Comparison of ENCODE assay signal across 8 mouse cellular contexts in genomic region chr11:62076345-62077156, GRCm38 (mm10).
A peak's percentile ranks its signal among the peaks of the same experiment; 100 is the strongest.
DNase-seq lines count a peak whose midpoint lies in the region; ATAC-seq and TF ChIP-seq lines count a peak whose summit lies in the region.

No protein-coding gene starts in this region.

- no peak for TF ChIP-seq CTCF in bone marrow, adult 2 months (IDR thresholded peaks at IDR 0.05; ENCODE audit: control insufficient read depth, insufficient read depth, low read length)
- TF ChIP-seq CTCF in kidney, adult 2 months (conservative IDR thresholded peaks at IDR 0.05; ENCODE audit: insufficient read depth, insufficient read length, low read depth, low read length): no peak

- TF ChIP-seq POLR2A in bone marrow, adult 2 months (IDR thresholded peaks at IDR 0.05; ENCODE audit: borderline replicate concordance, control insufficient read depth, low read depth, low read length): 0 out of 2 replicates have a peak, but pooled peaks have one; percentile 4
- peak; percentile 5 for TF ChIP-seq POLR2A in kidney, adult 2 months (IDR thresholded peaks at IDR 0.05; ENCODE audit: low read depth, low read length)

- H3K27ac ChIP-seq in bone marrow, adult 2 months (ENCODE audit: control insufficient read depth, insufficient read depth, low read depth, low read length, poor library complexity): peak overlapping the region; percentile 43; the same call in 1 of the 2 replicates
- H3K27ac ChIP-seq in embryonic facial prominence, embryonic 14.5 days (replicated peaks; ENCODE audit: low read depth, low read length): peak overlapping the region; percentile 88
- peak overlapping the region; percentile 87 for H3K27ac ChIP-seq in kidney, adult 2 months (ENCODE audit: insufficient read depth, low read depth, low read length)
- H3K27ac ChIP-seq in limb, embryonic 11.5 days (replicated peaks; ENCODE audit: low read depth, low read length): peak overlapping the region; percentile 95
- peak overlapping the region; percentile 90 for H3K27ac ChIP-seq in midbrain, embryonic 14.5 days (replicated peaks; ENCODE audit: low read depth, low read length)

- H3K36me3 ChIP-seq in embryonic facial prominence, embryonic 14.5 days (ENCODE audit: control insufficient read depth, insufficient read depth, low read length): no peaks in the 10 kb centered on the region
- no peaks in the 10 kb centered on the region for H3K36me3 ChIP-seq in kidney, adult 2 months (ENCODE audit: control insufficient read depth, insufficient read depth, low read length)
- no peaks in the 10 kb centered on the region for H3K36me3 ChIP-seq in limb, embryonic 11.5 days (ENCODE audit: control insufficient read depth, insufficient read depth, low read length)
- H3K36me3 ChIP-seq in midbrain, embryonic 14.5 days (ENCODE audit: control insufficient read depth, insufficient read depth, low read length): no peaks in the 10 kb centered on the region

- no peaks in the 10 kb centered on the region; the same call in 1 of the 2 replicates for H3K4me1 ChIP-seq in bone marrow, adult 2 months (ENCODE audit: control insufficient read depth, insufficient read depth, low read length)
- 0 out of 2 replicates have a peak, but pooled peaks cover 5% of the 10 kb centered on the region for H3K4me1 ChIP-seq in embryonic facial prominence, embryonic 14.5 days (ENCODE audit: control insufficient read depth, insufficient read depth, low read length)
- peaks cover 5% of the 10 kb centered on the region; the same call in 1 of the 2 replicates for H3K4me1 ChIP-seq in kidney, adult 2 months (ENCODE audit: control insufficient read depth, insufficient read depth, low read length)
- H3K4me1 ChIP-seq in limb, embryonic 11.5 days (ENCODE audit: control insufficient read depth, insufficient read depth, low read length): no peaks in the 10 kb centered on the region
- peaks cover 7% of the 10 kb centered on the region; the same call in 1 of the 2 replicates for H3K4me1 ChIP-seq in midbrain, embryonic 14.5 days (ENCODE audit: control insufficient read depth, insufficient read depth, low read length)

- ATAC-seq in embryonic facial prominence, embryonic 14.5 days (ENCODE audit: low read depth): peak; percentile 99
- peak; percentile 99 for ATAC-seq in limb, embryonic 11.5 days (ENCODE audit: insufficient number of reproducible peaks, low FRiP score, low TSS enrichment, low read depth)
- peak; percentile 98 for ATAC-seq in midbrain, embryonic 14.5 days (ENCODE audit: low FRiP score, low TSS enrichment)

- H3K4me2 ChIP-seq in embryonic facial prominence, embryonic 14.5 days (ENCODE audit: low read depth, low read length): peak overlapping the region; percentile 95
- H3K4me2 ChIP-seq in limb, embryonic 11.5 days (ENCODE audit: low read depth, severe bottlenecking): peak overlapping the region; percentile 75
- H3K4me2 ChIP-seq in midbrain, embryonic 14.5 days (ENCODE audit: low read length): peak overlapping the region; percentile 78

- no peaks in the 10 kb centered on the region for H3K27me3 ChIP-seq in embryonic facial prominence, embryonic 14.5 days (replicated peaks; ENCODE audit: control insufficient read depth, insufficient read depth, low read length)
- no peaks in the 10 kb centered on the region for H3K27me3 ChIP-seq in kidney, adult 2 months (replicated peaks; ENCODE audit: control insufficient read depth, insufficient read depth, low read length)
- no peaks in the 10 kb centered on the region for H3K27me3 ChIP-seq in limb, embryonic 11.5 days (ENCODE audit: control insufficient read depth, insufficient read depth, low read length)
- H3K27me3 ChIP-seq in midbrain, embryonic 14.5 days (ENCODE audit: control insufficient read depth, insufficient read depth, low read length): no peaks in the 10 kb centered on the region

- no peaks in the 10 kb centered on the region for H3K9me3 ChIP-seq in embryonic facial prominence, embryonic 14.5 days (ENCODE audit: control insufficient read depth, low read length)
- H3K9me3 ChIP-seq in limb, embryonic 11.5 days (ENCODE audit: control insufficient read depth, low read length): no peaks in the 10 kb centered on the region
- no peaks in the 10 kb centered on the region for H3K9me3 ChIP-seq in midbrain, embryonic 14.5 days (ENCODE audit: control insufficient read depth, low read length)

- peak overlapping the region; percentile 67 for H3K4me3 ChIP-seq in bone marrow, adult 2 months (replicated peaks; ENCODE audit: control insufficient read depth, low read depth, low read length)
- peak overlapping the region; percentile 88 for H3K4me3 ChIP-seq in embryonic facial prominence, embryonic 14.5 days (ENCODE audit: low read depth, low read length)
- peak overlapping the region; percentile 61 for H3K4me3 ChIP-seq in kidney, adult 2 months (ENCODE audit: insufficient read depth, low read depth, low read length)
- H3K4me3 ChIP-seq in limb, embryonic 11.5 days (ENCODE audit: low read depth, low read length): peak overlapping the region; percentile 74
- peak overlapping the region; percentile 78 for H3K4me3 ChIP-seq in midbrain, embryonic 14.5 days (replicated peaks; ENCODE audit: low read depth, low read length)

- DNase-seq in 3134 (ENCODE audit: extremely low read depth, insufficient read length, low spot score): peak; percentile 100
- DNase-seq in embryonic facial prominence, embryonic 14.5 days (ENCODE audit: low spot score): peak; percentile 99
- DNase-seq in heart, adult 18-20 months: peak; percentile 97 to 99
- peak; percentile 100 for DNase-seq in kidney, adult 2 months
- peak; percentile 99 for DNase-seq in limb, embryonic 11.5 days (ENCODE audit: low spot score)
- peak; percentile 100 for DNase-seq in midbrain, embryonic 14.5 days
- DNase-seq in spleen, adult 12 weeks (ENCODE audit: low spot score): peak; percentile 70

- peak overlapping the region; percentile 90 for H3K9ac ChIP-seq in embryonic facial prominence, embryonic 14.5 days (ENCODE audit: low read depth, low read length)
- peak overlapping the region; percentile 95 for H3K9ac ChIP-seq in limb, embryonic 11.5 days (ENCODE audit: low read length)
- peak overlapping the region; percentile 89 for H3K9ac ChIP-seq in midbrain, embryonic 14.5 days (replicated peaks; ENCODE audit: low read length)

- 9% methylated on average over 39 of the region's 42 CpGs for WGBS in bone marrow, adult 2 months
- 4% methylated on average over 33 of the region's 42 CpGs for WGBS in embryonic facial prominence, embryonic 14.5 days
- WGBS in kidney, adult 2 months: 3% methylated on average over 42 of the region's 42 CpGs
- 7% methylated on average over 38 of the region's 42 CpGs for WGBS in limb, embryonic 11.5 days
- WGBS in midbrain, embryonic 14.5 days: 5% methylated on average over 41 of the region's 42 CpGs

Comparison
In these comparisons a context has a peak if more than half of its experiments do, and no peak if none do; other contexts are left out.
1. Peak in every context shown above with its lines: DNase-seq, ATAC-seq, H3K4me3 ChIP-seq and H3K27ac ChIP-seq.
2. H3K27ac ChIP-seq: peak in every context shown above with its lines; median percentile 95 in limb, embryonic 11.5 days; 90 in midbrain, embryonic 14.5 days; 88 in embryonic facial prominence, embryonic 14.5 days; 87 in kidney, adult 2 months; 43 in bone marrow, adult 2 months.